Mouse (Mus musculus): ENCODE results near the gene Vpreb3. TPM values are rescaled to one million over a fixed set of nuclear protein-coding genes. Genes with fewer than 3 reads are reported as not detected.

The Vpreb3 gene
- not detected for polyA plus RNA-seq (2014; fragmentation: Illumina TruSeq; extraction: RNeasy Lipid Tissue Mini Kit (QIAGEN cat#74804); ENCODE audit: low read depth, low replicate concordance)

GRCm38 (mm10) chr10:75942736-75943477, at the start of gene Vpreb3:
Gene Vpreb3 (plus strand): TSS chr10:75943057.

GRCm38 (mm10) chr10:75893089-75893750, 49.6 kb upstream of the Vpreb3 start, which contains the start of gene Derl3:
Gene Derl3 (plus strand): TSS chr10:75893413.

GRCm38 (mm10) chr10:75921026-75921725, 21.7 kb upstream of the Vpreb3 start, which contains the start of gene Smarcb1:
Gene Smarcb1 (minus strand): TSS chr10:75921617.

GRCm38 (mm10) chr10:75932891-75933290, 10.0 kb upstream of the Vpreb3 start, which contains the start of gene Chchd10:
Gene Chchd10 (plus strand): TSS chr10:75933130.

GRCm38 (mm10) chr10:75935680-75936541, 6.9 kb upstream of the Vpreb3 start, which contains the start of gene Mmp11:
Gene Mmp11 (minus strand): TSS chr10:75936496.

GRCm38 (mm10) chr10:75940520-75940919, 2.3 kb upstream of the Vpreb3 start, which contains the start of gene Gm867:
Gene Gm867 (minus strand): TSS chr10:75940672.

GRCm38 (mm10) chr10:75954381-75954811, 11.5 kb downstream of the Vpreb3 start, which contains the start of gene Gm5134:
Gene Gm5134 (plus strand): TSS chr10:75954514.

Other genes with a start within 250 kb of the Vpreb3 start
- gene Cabin1, start 178.7 kb upstream of the Vpreb3 start, polyA plus RNA-seq (2014; fragmentation: Illumina TruSeq; extraction: RNeasy Lipid Tissue Mini Kit (QIAGEN cat#74804); ENCODE audit: low read depth, low replicate concordance), result 3.8 TPM
- 13.7 TPM for gene Ddt, start 169.6 kb upstream of the Vpreb3 start, polyA plus RNA-seq (2014; fragmentation: Illumina TruSeq; extraction: RNeasy Lipid Tissue Mini Kit (QIAGEN cat#74804); ENCODE audit: low read depth, low replicate concordance)
- not detected for gene Gm20441, start 162.1 kb upstream of the Vpreb3 start, polyA plus RNA-seq (2014; fragmentation: Illumina TruSeq; extraction: RNeasy Lipid Tissue Mini Kit (QIAGEN cat#74804); ENCODE audit: low read depth, low replicate concordance)
- gene Gstt3, start 161.6 kb upstream of the Vpreb3 start, polyA plus RNA-seq (2014; fragmentation: Illumina TruSeq; extraction: RNeasy Lipid Tissue Mini Kit (QIAGEN cat#74804); ENCODE audit: low read depth, low replicate concordance), result 16.1 TPM
- 0.70 TPM for gene Gstt1, start 144.5 kb upstream of the Vpreb3 start, polyA plus RNA-seq (2014; fragmentation: Illumina TruSeq; extraction: RNeasy Lipid Tissue Mini Kit (QIAGEN cat#74804); ENCODE audit: low read depth, low replicate concordance)
- gene Gstt4, start 120.5 kb upstream of the Vpreb3 start, polyA plus RNA-seq (2014; fragmentation: Illumina TruSeq; extraction: RNeasy Lipid Tissue Mini Kit (QIAGEN cat#74804); ENCODE audit: low read depth, low replicate concordance), result 296 TPM
- gene Gstt2, start 105.6 kb upstream of the Vpreb3 start, polyA plus RNA-seq (2014; fragmentation: Illumina TruSeq; extraction: RNeasy Lipid Tissue Mini Kit (QIAGEN cat#74804); ENCODE audit: low read depth, low replicate concordance), result 77.7 TPM
- gene Mif, start 82.8 kb upstream of the Vpreb3 start, polyA plus RNA-seq (2014; fragmentation: Illumina TruSeq; extraction: RNeasy Lipid Tissue Mini Kit (QIAGEN cat#74804); ENCODE audit: low read depth, low replicate concordance), result not detected
- gene Derl3, start 49.6 kb upstream of the Vpreb3 start, polyA plus RNA-seq (2014; fragmentation: Illumina TruSeq; extraction: RNeasy Lipid Tissue Mini Kit (QIAGEN cat#74804); ENCODE audit: low read depth, low replicate concordance), result 1.5 TPM
- gene Smarcb1, start 21.4 kb upstream of the Vpreb3 start, polyA plus RNA-seq (2014; fragmentation: Illumina TruSeq; extraction: RNeasy Lipid Tissue Mini Kit (QIAGEN cat#74804); ENCODE audit: low read depth, low replicate concordance), result 15.9 TPM
- gene Chchd10, start 9.9 kb upstream of the Vpreb3 start, polyA plus RNA-seq (2014; fragmentation: Illumina TruSeq; extraction: RNeasy Lipid Tissue Mini Kit (QIAGEN cat#74804); ENCODE audit: low read depth, low replicate concordance), result 5.2 TPM
- 2.2 TPM for gene Mmp11, start 6.6 kb upstream of the Vpreb3 start, polyA plus RNA-seq (2014; fragmentation: Illumina TruSeq; extraction: RNeasy Lipid Tissue Mini Kit (QIAGEN cat#74804); ENCODE audit: low read depth, low replicate concordance)
- gene Gm867, start 2.4 kb upstream of the Vpreb3 start, polyA plus RNA-seq (2014; fragmentation: Illumina TruSeq; extraction: RNeasy Lipid Tissue Mini Kit (QIAGEN cat#74804); ENCODE audit: low read depth, low replicate concordance), result 0.69 TPM
- 6.6 TPM for gene Gm5134, start 11.5 kb downstream of the Vpreb3 start, polyA plus RNA-seq (2014; fragmentation: Illumina TruSeq; extraction: RNeasy Lipid Tissue Mini Kit (QIAGEN cat#74804); ENCODE audit: low read depth, low replicate concordance)
- 7.3 TPM for gene Zfp280b, start 89.6 kb downstream of the Vpreb3 start, polyA plus RNA-seq (2014; fragmentation: Illumina TruSeq; extraction: RNeasy Lipid Tissue Mini Kit (QIAGEN cat#74804); ENCODE audit: low read depth, low replicate concordance)
- gene Slc5a4b, start 167.9 kb downstream of the Vpreb3 start, polyA plus RNA-seq (2014; fragmentation: Illumina TruSeq; extraction: RNeasy Lipid Tissue Mini Kit (QIAGEN cat#74804); ENCODE audit: low read depth, low replicate concordance), result 2.6 TPM
- gene Slc5a4a, start 204.4 kb downstream of the Vpreb3 start, polyA plus RNA-seq (2014; fragmentation: Illumina TruSeq; extraction: RNeasy Lipid Tissue Mini Kit (QIAGEN cat#74804); ENCODE audit: low read depth, low replicate concordance), result 0.35 TPM

Measured in testis, adult 10 weeks (tissue).